Comparison of ENCODE assay signal across 9 mouse cellular contexts in the genomic region with DNA sequence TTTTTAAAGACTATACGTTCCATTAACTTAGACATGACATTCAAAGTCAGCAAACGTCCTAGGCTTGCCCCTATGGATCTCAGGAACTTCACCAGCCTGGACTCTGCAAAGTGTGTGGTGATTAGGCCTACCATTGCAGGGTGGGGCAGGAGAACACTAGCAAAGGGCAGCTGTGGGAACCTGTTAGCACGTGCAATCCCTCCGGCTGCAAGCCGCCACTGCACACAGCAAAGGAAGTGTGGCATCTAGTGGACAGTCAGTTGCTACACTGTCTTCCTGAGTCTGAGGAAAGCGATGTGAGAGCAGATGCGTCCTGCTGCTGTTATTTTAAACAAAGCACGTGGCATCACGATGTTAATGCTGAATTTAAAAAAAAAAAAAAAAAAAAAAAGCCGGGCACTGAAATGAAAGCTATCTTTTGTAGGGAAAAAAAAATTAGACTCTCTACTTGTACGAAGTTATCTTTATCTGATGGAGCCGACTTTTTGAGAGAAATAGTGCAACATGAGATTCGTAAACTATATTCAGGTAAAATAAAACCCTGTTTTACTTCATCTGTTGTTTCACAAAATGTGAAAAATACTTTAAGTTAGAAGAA. TPM values are rescaled to one million over a fixed set of nuclear protein-coding genes. Genes with fewer than 3 reads are reported as not detected.
DNase-seq lines count a peak whose midpoint lies in the region; ATAC-seq and TF ChIP-seq lines count a peak whose summit lies in the region.
"Had no signal": no experiment of that assay in that cellular context is flagged by ENCODE, and none has a peak within 500 bp of the region (broad histone marks: within the 10 kb centered on the region; RNA-seq: fewer than 3 reads in every experiment).

No protein-coding gene starts in this region.

- no peak for TF ChIP-seq RAD21 in MEL (IDR thresholded peaks at IDR 0.05; ENCODE audit: low read depth, low read length)

- intact Hi-C loops in left cerebral cortex, postnatal 14 days (cut with DNase I) = loop anchor here (5.0 kb wide), 2 partner anchors 180 to 310 kb away; no protein-coding TSS in a partner anchor

- no peaks in the 10 kb centered on the region for H3K27me3 ChIP-seq in kidney, postnatal 0 days (ENCODE audit: insufficient read depth, low read length)
- H3K27me3 ChIP-seq in MEL (ENCODE audit: control insufficient read depth in 1 of 2, insufficient read depth in 2 of 2, low read length in 2 of 2) = no peaks in the 10 kb centered on the region
- H3K27me3 ChIP-seq: neural tube, embryonic 13.5 days had no signal

- no peaks in the 10 kb centered on the region for H3K36me3 ChIP-seq in kidney, postnatal 0 days (ENCODE audit: insufficient read depth, low read length)
- peaks cover 0 to 9% of the 10 kb centered on the region in 2 experiments; a peak in 2 of 4 replicates for H3K36me3 ChIP-seq in MEL (ENCODE audit: control insufficient read depth in 1 of 2, insufficient read depth in 2 of 2, low read length in 2 of 2)
- H3K36me3 ChIP-seq: neural tube, embryonic 13.5 days had no signal

- no peaks in the 10 kb centered on the region for H3K9me3 ChIP-seq in kidney, postnatal 0 days (replicated peaks; ENCODE audit: low read length)
- no peaks in the 10 kb centered on the region for H3K9me3 ChIP-seq in MEL (replicated peaks; ENCODE audit: insufficient read depth, low read length)
- H3K9me3 ChIP-seq: neural tube, embryonic 13.5 days had no signal

- TF ChIP-seq EP300 in MEL (IDR thresholded peaks at IDR 0.05; ENCODE audit: low read depth in 1 of 2, low read length in 2 of 2) = no peak

- no peaks in the 10 kb centered on the region for H3K4me1 ChIP-seq in kidney, postnatal 0 days (replicated peaks; ENCODE audit: insufficient read depth, low read length)
- peaks cover 2 to 6% of the 10 kb centered on the region in 2 experiments; a peak in 2 of 4 replicates for H3K4me1 ChIP-seq in MEL (ENCODE audit: control insufficient read depth in 1 of 2, insufficient read depth in 2 of 2, low read length in 2 of 2)
- H3K4me1 ChIP-seq in embryonic fibroblast, embryonic 13.5 days (ENCODE audit: control insufficient read depth, insufficient read depth, low read length) = no peaks in the 10 kb centered on the region
- H3K4me1 ChIP-seq: neural tube, embryonic 13.5 days had no signal

- no peak for TF ChIP-seq POLR2A in MEL (IDR thresholded peaks at IDR 0.05; ENCODE audit: control insufficient read depth in 1 of 2, insufficient read depth in 1 of 2, low read depth in 1 of 2, low read length in 2 of 2, poor library complexity in 1 of 2)
- no peak for TF ChIP-seq POLR2A in embryonic fibroblast, embryonic 13.5 days (IDR thresholded peaks at IDR 0.05; ENCODE audit: low read depth, low read length)

- no peak overlapping the region for H3K9ac ChIP-seq in kidney, postnatal 0 days (ENCODE audit: low read depth, low read length)
- H3K9ac ChIP-seq in MEL (ENCODE audit: control insufficient read depth, low read depth, low read length, poor library complexity, severe bottlenecking) = no peak overlapping the region
- H3K9ac ChIP-seq: neural tube, embryonic 13.5 days had no signal

- no peaks in the 10 kb centered on the region for H3K79me2 ChIP-seq in MEL (ENCODE audit: control insufficient read depth, insufficient read depth, low read length, poor library complexity)

- H3K27ac ChIP-seq in kidney, postnatal 0 days = no peak overlapping the region
- H3K27ac ChIP-seq in MEL (ENCODE audit: control insufficient read depth, low read depth, low read length) = no peak overlapping the region
- no peak overlapping the region for H3K27ac ChIP-seq in embryonic fibroblast, embryonic 13.5 days (ENCODE audit: insufficient read depth, low read length)
- H3K27ac ChIP-seq: neural tube, embryonic 13.5 days had no signal

- H3K4me3 ChIP-seq in kidney, postnatal 0 days (replicated peaks; ENCODE audit: low read depth, low read length) = no peak overlapping the region
- H3K4me3 ChIP-seq in MEL (ENCODE audit: control insufficient read depth in 1 of 2, insufficient read depth in 1 of 2, low read depth in 2 of 2, low read length in 2 of 2) = no peak overlapping the region
- H3K4me3 ChIP-seq in embryonic fibroblast, embryonic 13.5 days (ENCODE audit: insufficient read depth, low read length) = no peak overlapping the region
- H3K4me3 ChIP-seq: neural tube, embryonic 13.5 days had no signal

- peak; percentile 63 for TF ChIP-seq CTCF in kidney, postnatal 0 days (IDR thresholded peaks at IDR 0.05; ENCODE audit: low read depth)
- TF ChIP-seq CTCF in MEL (IDR thresholded peaks at IDR 0.05 in 2 of 3, conservative IDR thresholded peaks at IDR 0.05 in 1 of 3; ENCODE audit: control insufficient read depth in 1 of 3, insufficient read depth in 1 of 3, low read depth in 2 of 3, low read length in 3 of 3, poor library complexity in 1 of 3, severe bottlenecking in 1 of 3) = no peak
- TF ChIP-seq CTCF in embryonic fibroblast, embryonic 13.5 days (IDR thresholded peaks at IDR 0.05; ENCODE audit: borderline replicate concordance, insufficient read depth, low read length) = peak; percentile 50; the same call in 1 of the 2 replicates

- ATAC-seq in kidney, postnatal 0 days (replicated peaks; ENCODE audit: low FRiP score, low read depth) = 0 out of 2 replicates have a peak, but pooled peaks have one; percentile 33
- ATAC-seq in erythroid progenitor cell, adult 5-6 weeks (replicated peaks; ENCODE audit: low FRiP score, poor library complexity, severe bottlenecking) = no peak

- 33% methylated on average over 13 of the region's 13 CpGs for WGBS in kidney, postnatal 0 days

- DNase-seq in kidney, postnatal 0 days (ENCODE audit: low spot score) = peak; percentile 35
- DNase-seq in kidney, adult 9 months = no peak
- no peak for DNase-seq in MEL (ENCODE audit: low read depth, low spot score)
- peak; percentile 25 to 31 for DNase-seq in left cerebral cortex, postnatal 14 days (ENCODE audit: low spot score in 2 of 2)
- DNase-seq in right cerebral cortex, postnatal 10 days (ENCODE audit: low spot score in 2 of 2) = peak; percentile 38 to 42
- no peak for DNase-seq in adrenal gland, adult 8-10 months

- H3K4me2 ChIP-seq in kidney, postnatal 0 days (ENCODE audit: low read length) = no peak overlapping the region
- H3K4me2 ChIP-seq: neural tube, embryonic 13.5 days had no signal

TF ChIP-seq in MEL, 35 proteins besides CTCF, POLR2A, EP300 and RAD21:
- TF ChIP-seq ZNF384 (IDR thresholded peaks at IDR 0.05; ENCODE audit: low read depth, low read length) (peak; percentile 53; the same call in 1 of the 2 replicates), MYB (IDR thresholded peaks at IDR 0.05; ENCODE audit: low read depth, low read length) (no peak)

RNA-seq across cellular contexts. Expression of gene Smarcad1, which starts 45.5 kb away (rescaled TPM):
- polyA plus RNA-seq in kidney, postnatal 0 days (2015; fragmentation: Nextera tagmentation; extraction: Ambion mirVana) = 59.8 and 62.8 TPM in 2 replicates
- total RNA-seq in MEL (2012; rRNA removed) = 41.2 and 42.7 TPM in 2 replicates
- polyA plus RNA-seq in MEL (2012; ENCODE audit: insufficient read depth in 1 of 2, insufficient read length in 2 of 2, low read depth in 1 of 2, low replicate concordance in 2 of 2, missing spikeins in 1 of 2) = 10 to 100 TPM; 40.7 to 45.0 TPM
- polyA plus RNA-seq in embryonic fibroblast, embryonic 13.5 days (2011; ENCODE audit: insufficient read length, low read depth, missing spikeins) = 49.7 and 53.0 TPM in 2 replicates
- 10 to 100 TPM; 35.2 to 39.1 TPM for total RNA-seq in left cerebral cortex, postnatal 14 days (2021)
- 18.4 and 40.2 TPM in 2 replicates for total RNA-seq in erythroid progenitor cell, adult 5-6 weeks (2015; ENCODE audit: low replicate concordance)
- 17.9 and 30.3 TPM in 2 replicates for total RNA-seq in erythroid progenitor cell, adult 5-6 weeks (2017; ENCODE audit: low replicate concordance)
- total RNA-seq in adrenal gland, adult 8-10 months (2022) = 10 to 100 TPM; 31.8 to 45.6 (median 38.9) TPM

Comparison
In these comparisons a context has a peak if more than half of its experiments do, and no peak if none do; other contexts are left out.
1. DNase-seq: peak in kidney, postnatal 0 days (single experiment), left cerebral cortex, postnatal 14 days (2 of 2) and right cerebral cortex, postnatal 10 days (2 of 2); none in kidney, adult 9 months (single experiment), MEL (single experiment) and adrenal gland, adult 8-10 months (single experiment).
2. CTCF ChIP-seq: peak in kidney, postnatal 0 days (single experiment) and embryonic fibroblast, embryonic 13.5 days (single experiment); none in MEL (0 of 3).